Mouse (Mus musculus): ENCODE results near the gene Gm10959.

DNA sequence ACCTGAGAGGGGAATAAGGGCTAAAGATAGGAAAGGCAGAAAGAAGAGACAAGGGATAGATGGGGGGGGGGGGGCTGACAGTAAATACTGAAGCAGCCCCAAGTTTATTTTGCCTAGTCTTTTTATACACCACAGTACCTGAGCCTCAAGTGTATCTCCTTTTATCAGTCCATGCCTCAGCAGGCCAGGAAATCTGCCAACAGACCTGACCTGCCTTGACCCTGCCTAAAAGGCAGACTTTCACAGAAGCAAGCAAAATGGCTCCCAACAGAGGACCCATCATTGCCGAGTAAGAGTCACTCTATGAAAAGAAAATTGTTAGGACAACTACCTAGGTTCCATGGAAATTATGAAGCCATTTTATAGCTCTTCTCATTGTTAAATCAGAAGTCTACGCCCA, 11.3 kb downstream of the Gm10959 start:
- TF ChIP-seq CTCF (IDR thresholded peaks at IDR 0.05 in 2 of 3, conservative IDR thresholded peaks at IDR 0.05 in 1 of 3; ENCODE audit: control insufficient read depth in 1 of 3, insufficient read depth in 1 of 3, low read depth in 2 of 3, low read length in 3 of 3, poor library complexity in 1 of 3, severe bottlenecking in 1 of 3) (no peak), POLR2A (IDR thresholded peaks at IDR 0.05; ENCODE audit: control insufficient read depth in 1 of 2, insufficient read depth in 1 of 2, low read depth in 1 of 2, low read length in 2 of 2, poor library complexity in 1 of 2) (no peak), RCOR1 (IDR thresholded peaks at IDR 0.05; ENCODE audit: low read depth, low read length) (no peak)
